Mouse (Mus musculus): Measurements from ENCODE around the gene Fam98b. TPM values are rescaled to one million over a fixed set of nuclear protein-coding genes. Genes with fewer than 3 reads are reported as not detected.
A peak's percentile ranks its signal among the peaks of the same experiment; 100 is the strongest.

The Fam98b gene
- 7.9 and 13.7 TPM in 2 replicates for total RNA-seq (2012; rRNA removed)

- H3K4me3 ChIP-seq (ENCODE audit: insufficient read depth in 1 of 2, low read depth in 1 of 2, low read length in 2 of 2, poor library complexity in 1 of 2, severe bottlenecking in 1 of 2): peak within 1 kb of the TSS; percentile 77 to 99
- H3K4me1 ChIP-seq (ENCODE audit: control insufficient read depth in 2 of 2, insufficient read depth in 2 of 2, low read length in 2 of 2, poor library complexity in 1 of 2): peaks cover 0 to 1% of the 10 kb centered on the region in 2 experiments; a peak in 1 of 4 replicates
- H3K27ac ChIP-seq (ENCODE audit: insufficient read depth, low read depth, low read length, poor library complexity, severe bottlenecking): peak within 1 kb of the TSS; percentile 74
- peak; percentile 97 for DNase-seq (ENCODE audit: low read depth, low spot score)
- no peaks in the 10 kb centered on the region for H3K36me3 ChIP-seq (ENCODE audit: control insufficient read depth, insufficient read depth, low read length, poor library complexity, severe bottlenecking)
- H3K9me3 ChIP-seq (ENCODE audit: control insufficient read depth, insufficient read depth, low read depth, low read length): no peaks in the 10 kb centered on the region
- H3K9ac ChIP-seq (ENCODE audit: insufficient read depth, low read depth, low read length, poor library complexity, severe bottlenecking): peak within 1 kb of the TSS; percentile 100
- TF ChIP-seq MAFK (IDR thresholded peaks at IDR 0.05; ENCODE audit: insufficient read depth, low read depth, low read length) (no peak), ZC3H11A (IDR thresholded peaks at IDR 0.05; ENCODE audit: borderline replicate concordance, low read depth, low read length) (peak; percentile 36; the same call in 1 of the 2 replicates), ZNF384 (IDR thresholded peaks at IDR 0.05; ENCODE audit: low read depth, low read length) (no peak), CHD2 (IDR thresholded peaks at IDR 0.05; ENCODE audit: low read depth, low read length) (no peak), HCFC1 (IDR thresholded peaks at IDR 0.05; ENCODE audit: borderline replicate concordance, insufficient read depth, low read length) (peak; percentile 68; the same call in 1 of the 2 replicates)
- in situ Hi-C loops (cut with MboI; ENCODE audit: low sequenced_read_pairs in 2 of 2, unreplicated experiment in 2 of 2): no loop called here
These were observed at the start of gene Fam98b for GRCm38 (mm10) chr2:117249255-117250000. Gene Fam98b, plus strand, starts transcription at chr2:117249739.

- no peak overlapping the region for H3K9ac ChIP-seq (ENCODE audit: insufficient read depth, low read depth, low read length, poor library complexity, severe bottlenecking)
- no peak overlapping the region for H3K27ac ChIP-seq (ENCODE audit: insufficient read depth, low read depth, low read length, poor library complexity, severe bottlenecking)
- TF ChIP-seq CHD2 (IDR thresholded peaks at IDR 0.05; ENCODE audit: low read depth, low read length): no peak
- TF ChIP-seq ZC3H11A (IDR thresholded peaks at IDR 0.05; ENCODE audit: borderline replicate concordance, low read depth, low read length): no peak
- TF ChIP-seq MAFK (IDR thresholded peaks at IDR 0.05; ENCODE audit: insufficient read depth, low read depth, low read length): no peak
- TF ChIP-seq HCFC1 (IDR thresholded peaks at IDR 0.05; ENCODE audit: borderline replicate concordance, insufficient read depth, low read length): no peak
- TF ChIP-seq ZNF384 (IDR thresholded peaks at IDR 0.05; ENCODE audit: low read depth, low read length): no peak
- peaks cover 0 to under 1% of the 10 kb centered on the region in 2 experiments; a peak in 1 of 4 replicates for H3K4me1 ChIP-seq (ENCODE audit: control insufficient read depth in 2 of 2, insufficient read depth in 2 of 2, low read length in 2 of 2, poor library complexity in 1 of 2)
- no peak overlapping the region for H3K4me3 ChIP-seq (ENCODE audit: insufficient read depth in 1 of 2, low read depth in 1 of 2, low read length in 2 of 2, poor library complexity in 1 of 2, severe bottlenecking in 1 of 2)
- H3K36me3 ChIP-seq (ENCODE audit: control insufficient read depth, insufficient read depth, low read length, poor library complexity, severe bottlenecking): no peaks in the 10 kb centered on the region
- in situ Hi-C loops (cut with MboI; ENCODE audit: low sequenced_read_pairs in 2 of 2, unreplicated experiment in 2 of 2): no loop called here
- H3K9me3 ChIP-seq (ENCODE audit: control insufficient read depth, insufficient read depth, low read depth, low read length): no peaks in the 10 kb centered on the region
- DNase-seq (ENCODE audit: low read depth, low spot score): no peak
These were observed 48.6 kb upstream of the Fam98b start for GRCm38 (mm10) chr2:117200869-117201338.

GRCm38 (mm10) chr2:117203350-117203749, 46.2 kb upstream of the Fam98b start:
- DNase-seq (ENCODE audit: low read depth, low spot score): no peak
- in situ Hi-C loops (cut with MboI; ENCODE audit: low sequenced_read_pairs in 2 of 2, unreplicated experiment in 2 of 2): no loop called here
- TF ChIP-seq MAFK (IDR thresholded peaks at IDR 0.05; ENCODE audit: insufficient read depth, low read depth, low read length) (no peak), HCFC1 (IDR thresholded peaks at IDR 0.05; ENCODE audit: borderline replicate concordance, insufficient read depth, low read length) (no peak), ZNF384 (IDR thresholded peaks at IDR 0.05; ENCODE audit: low read depth, low read length) (no peak), ZC3H11A (IDR thresholded peaks at IDR 0.05; ENCODE audit: borderline replicate concordance, low read depth, low read length) (no peak), CHD2 (IDR thresholded peaks at IDR 0.05; ENCODE audit: low read depth, low read length) (no peak)
- Histone ChIP-seq H3K9ac (ENCODE audit: insufficient read depth, low read depth, low read length, poor library complexity, severe bottlenecking) (no peak overlapping the region), H3K4me1 (ENCODE audit: control insufficient read depth in 2 of 2, insufficient read depth in 2 of 2, low read length in 2 of 2, poor library complexity in 1 of 2) (no peaks in the 10 kb centered on the region; a peak in 1 of 4 replicates), H3K4me3 (ENCODE audit: insufficient read depth in 1 of 2, low read depth in 1 of 2, low read length in 2 of 2, poor library complexity in 1 of 2, severe bottlenecking in 1 of 2) (no peak overlapping the region), H3K27ac (ENCODE audit: insufficient read depth, low read depth, low read length, poor library complexity, severe bottlenecking) (no peak overlapping the region), H3K9me3 (ENCODE audit: control insufficient read depth, insufficient read depth, low read depth, low read length) (no peaks in the 10 kb centered on the region), H3K36me3 (ENCODE audit: control insufficient read depth, insufficient read depth, low read length, poor library complexity, severe bottlenecking) (no peaks in the 10 kb centered on the region)

- Histone ChIP-seq H3K4me1 (ENCODE audit: control insufficient read depth in 2 of 2, insufficient read depth in 2 of 2, low read length in 2 of 2, poor library complexity in 1 of 2) (no peaks in the 10 kb centered on the region; a peak in 1 of 4 replicates), H3K4me3 (ENCODE audit: insufficient read depth in 1 of 2, low read depth in 1 of 2, low read length in 2 of 2, poor library complexity in 1 of 2, severe bottlenecking in 1 of 2) (no peak overlapping the region), H3K36me3 (ENCODE audit: control insufficient read depth, insufficient read depth, low read length, poor library complexity, severe bottlenecking) (no peaks in the 10 kb centered on the region), H3K9me3 (ENCODE audit: control insufficient read depth, insufficient read depth, low read depth, low read length) (no peaks in the 10 kb centered on the region), H3K9ac (ENCODE audit: insufficient read depth, low read depth, low read length, poor library complexity, severe bottlenecking) (no peak overlapping the region), H3K27ac (ENCODE audit: insufficient read depth, low read depth, low read length, poor library complexity, severe bottlenecking) (no peak overlapping the region)
- TF ChIP-seq MAFK (IDR thresholded peaks at IDR 0.05; ENCODE audit: insufficient read depth, low read depth, low read length): no peak
- no peak for TF ChIP-seq ZC3H11A (IDR thresholded peaks at IDR 0.05; ENCODE audit: borderline replicate concordance, low read depth, low read length)
- no peak for TF ChIP-seq ZNF384 (IDR thresholded peaks at IDR 0.05; ENCODE audit: low read depth, low read length)
- no peak for TF ChIP-seq HCFC1 (IDR thresholded peaks at IDR 0.05; ENCODE audit: borderline replicate concordance, insufficient read depth, low read length)
- no peak for TF ChIP-seq CHD2 (IDR thresholded peaks at IDR 0.05; ENCODE audit: low read depth, low read length)
- no peak for DNase-seq (ENCODE audit: low read depth, low spot score)
- in situ Hi-C loops (cut with MboI; ENCODE audit: low sequenced_read_pairs in 2 of 2, unreplicated experiment in 2 of 2): no loop called here
These were observed 45.0 kb upstream of the Fam98b start for GRCm38 (mm10) chr2:117204534-117204933.
